Mouse (Mus musculus): Measurements from ENCODE around the gene Nr1d1. TPM values are rescaled to one million over a fixed set of nuclear protein-coding genes. Genes with fewer than 3 reads are reported as not detected.

The Nr1d1 gene
- polyA plus RNA-seq, 1 experiment from 2014 or later, result 0.79 TPM

- no peaks in the 10 kb centered on the region for H3K27me3 ChIP-seq
- no peak overlapping the region for H3K27ac ChIP-seq
- peaks cover 18% of the 10 kb centered on the region for H3K4me1 ChIP-seq (replicated peaks)
- no peak overlapping the region for H3K4me3 ChIP-seq (replicated peaks)
- no peaks in the 10 kb centered on the region for H3K9me3 ChIP-seq
- ATAC-seq (ENCODE audit: insufficient number of reproducible peaks, insufficient read depth, low FRiP score, low TSS enrichment, low read depth), result no peak
- WGBS, result 87% methylated on average over 4 of the region's 4 CpGs
- H3K4me2 ChIP-seq, result no peak overlapping the region
- peaks cover 75% of the 10 kb centered on the region for H3K36me3 ChIP-seq
- H3K9ac ChIP-seq (replicated peaks), result no peak overlapping the region
Observed at GRCm38 (mm10) chr11:98761939-98762338, 13.2 kb downstream of the Nr1d1 start.

GRCm38 (mm10) chr11:98756711-98757110, 18.4 kb downstream of the Nr1d1 start:
- 86% methylated on average over 12 of the region's 12 CpGs for WGBS

GRCm38 (mm10) chr11:98755726-98756380, 19.3 kb downstream of the Nr1d1 start:
- no peak for ATAC-seq (ENCODE audit: insufficient number of reproducible peaks, insufficient read depth, low FRiP score, low TSS enrichment, low read depth)
- H3K4me1 ChIP-seq (replicated peaks), result peaks cover 29% of the 10 kb centered on the region
- no peaks in the 10 kb centered on the region for H3K27me3 ChIP-seq
- H3K36me3 ChIP-seq, result peaks cover 58% of the 10 kb centered on the region
- H3K9ac ChIP-seq (replicated peaks), result no peak overlapping the region
- H3K4me3 ChIP-seq (replicated peaks), result no peak overlapping the region
- H3K4me2 ChIP-seq, result no peak overlapping the region
- no peak overlapping the region for H3K27ac ChIP-seq
- WGBS, result 93% methylated on average over 6 of the region's 6 CpGs
- H3K9me3 ChIP-seq, result no peaks in the 10 kb centered on the region

More at GRCm38 (mm10) chr11:98756711-98757110, 18.4 kb downstream of the Nr1d1 start:
- ATAC-seq (ENCODE audit: insufficient number of reproducible peaks, insufficient read depth, low FRiP score, low TSS enrichment, low read depth), result no peak
- Histone ChIP-seq H3K4me3 (replicated peaks) (no peak overlapping the region), H3K36me3 (peaks cover 67% of the 10 kb centered on the region), H3K4me2 (no peak overlapping the region), H3K27me3 (no peaks in the 10 kb centered on the region), H3K9ac (replicated peaks) (no peak overlapping the region), H3K27ac (no peak overlapping the region), H3K9me3 (no peaks in the 10 kb centered on the region), H3K4me1 (replicated peaks) (peaks cover 21% of the 10 kb centered on the region)

GRCm38 (mm10) chr11:98754621-98755181, 20.4 kb downstream of the Nr1d1 start:
- Histone ChIP-seq H3K36me3 (peaks cover 47% of the 10 kb centered on the region), H3K4me2 (no peak overlapping the region), H3K4me3 (replicated peaks) (no peak overlapping the region), H3K27ac (peak overlapping the region; percentile 59), H3K9ac (replicated peaks) (0 out of 2 replicates have a peak overlapping the region, but pooled peaks have one; percentile 18), H3K4me1 (replicated peaks) (peaks cover 41% of the 10 kb centered on the region), H3K27me3 (no peaks in the 10 kb centered on the region), H3K9me3 (no peaks in the 10 kb centered on the region)
- WGBS, result 23% methylated on average over 7 of the region's 7 CpGs
- peak; percentile 28 for ATAC-seq (ENCODE audit: insufficient number of reproducible peaks, insufficient read depth, low FRiP score, low TSS enrichment, low read depth)

- Histone ChIP-seq H3K9me3 (no peaks in the 10 kb centered on the region), H3K9ac (replicated peaks) (0 out of 2 replicates have a peak overlapping the region, but pooled peaks have one; percentile 18), H3K4me1 (replicated peaks) (peaks cover 46% of the 10 kb centered on the region), H3K27me3 (no peaks in the 10 kb centered on the region), H3K4me3 (replicated peaks) (no peak overlapping the region), H3K4me2 (no peak overlapping the region), H3K36me3 (peaks cover 47% of the 10 kb centered on the region), H3K27ac (peak overlapping the region; percentile 59)
- WGBS, result 75% methylated on average over 9 of the region's 9 CpGs
- ATAC-seq (ENCODE audit: insufficient number of reproducible peaks, insufficient read depth, low FRiP score, low TSS enrichment, low read depth), result 0 out of 2 replicates have a peak, but pooled peaks have one; percentile 26
Observed at GRCm38 (mm10) chr11:98754151-98754620, 20.9 kb downstream of the Nr1d1 start.

- Histone ChIP-seq H3K4me2 (no peak overlapping the region), H3K36me3 (peaks cover 39% of the 10 kb centered on the region), H3K4me3 (replicated peaks) (no peak overlapping the region), H3K27ac (0 out of 2 replicates have a peak overlapping the region, but pooled peaks have one; percentile 12), H3K9ac (replicated peaks) (no peak overlapping the region), H3K4me1 (replicated peaks) (peaks cover 55% of the 10 kb centered on the region), H3K9me3 (no peaks in the 10 kb centered on the region), H3K27me3 (no peaks in the 10 kb centered on the region)
- 84% methylated on average over 5 of the region's 5 CpGs for WGBS
- ATAC-seq (ENCODE audit: insufficient number of reproducible peaks, insufficient read depth, low FRiP score, low TSS enrichment, low read depth), result no peak
Observed at GRCm38 (mm10) chr11:98753264-98753663, 21.9 kb downstream of the Nr1d1 start.

GRCm38 (mm10) chr11:98752562-98753140, 22.5 kb downstream of the Nr1d1 start:
- Histone ChIP-seq H3K4me2 (no peak overlapping the region), H3K9me3 (no peaks in the 10 kb centered on the region), H3K27me3 (no peaks in the 10 kb centered on the region), H3K36me3 (peaks cover 37% of the 10 kb centered on the region), H3K4me3 (replicated peaks) (no peak overlapping the region), H3K27ac (no peak overlapping the region), H3K9ac (replicated peaks) (no peak overlapping the region), H3K4me1 (replicated peaks) (peaks cover 61% of the 10 kb centered on the region)
- ATAC-seq (ENCODE audit: insufficient number of reproducible peaks, insufficient read depth, low FRiP score, low TSS enrichment, low read depth), result no peak
- 85% methylated on average over 10 of the region's 10 CpGs for WGBS

GRCm38 (mm10) chr11:98751221-98751782, 23.8 kb downstream of the Nr1d1 start:
- H3K4me2 ChIP-seq, result peak overlapping the region; percentile 32; the same call in 1 of the 2 replicates
- H3K4me1 ChIP-seq (replicated peaks), result peaks cover 75% of the 10 kb centered on the region
- no peaks in the 10 kb centered on the region for H3K27me3 ChIP-seq
- H3K4me3 ChIP-seq (replicated peaks), result no peak overlapping the region
- no peaks in the 10 kb centered on the region for H3K9me3 ChIP-seq
- peak overlapping the region; percentile 80 for H3K27ac ChIP-seq
- H3K36me3 ChIP-seq, result peaks cover 26% of the 10 kb centered on the region; the same call in 1 of the 2 replicates
- ATAC-seq (ENCODE audit: insufficient number of reproducible peaks, insufficient read depth, low FRiP score, low TSS enrichment, low read depth), result no peak
- peak overlapping the region; percentile 40 for H3K9ac ChIP-seq (replicated peaks)
- 48% methylated on average over 6 of the region's 6 CpGs for WGBS

- Histone ChIP-seq H3K36me3 (peaks cover 19% of the 10 kb centered on the region; the same call in 1 of the 2 replicates), H3K4me1 (replicated peaks) (peaks cover 82% of the 10 kb centered on the region), H3K4me2 (peak overlapping the region; percentile 32), H3K9me3 (no peaks in the 10 kb centered on the region), H3K4me3 (replicated peaks) (no peak overlapping the region), H3K27me3 (no peaks in the 10 kb centered on the region), H3K9ac (replicated peaks) (0 out of 2 replicates have a peak overlapping the region, but pooled peaks have one; percentile 40), H3K27ac (peak overlapping the region; percentile 80)
- no peak for ATAC-seq (ENCODE audit: insufficient number of reproducible peaks, insufficient read depth, low FRiP score, low TSS enrichment, low read depth)
- 48% methylated on average over 17 of the region's 17 CpGs for WGBS
Observed at GRCm38 (mm10) chr11:98750351-98751201, 24.6 kb downstream of the Nr1d1 start.

GRCm38 (mm10) chr11:98749716-98750115, 25.4 kb downstream of the Nr1d1 start:
- WGBS, result 41% methylated on average over 5 of the region's 5 CpGs
- no peak for ATAC-seq (ENCODE audit: insufficient number of reproducible peaks, insufficient read depth, low FRiP score, low TSS enrichment, low read depth)
- H3K4me3 ChIP-seq (replicated peaks), result no peak overlapping the region
- no peaks in the 10 kb centered on the region for H3K9me3 ChIP-seq
- H3K27ac ChIP-seq, result peak overlapping the region; percentile 80
- peak overlapping the region; percentile 55; the same call in 1 of the 2 replicates for H3K4me2 ChIP-seq
- peaks cover 14% of the 10 kb centered on the region; the same call in 1 of the 2 replicates for H3K36me3 ChIP-seq
- H3K4me1 ChIP-seq (replicated peaks), result peaks cover 87% of the 10 kb centered on the region
- 0 out of 2 replicates have a peak overlapping the region, but pooled peaks have one; percentile 12 for H3K9ac ChIP-seq (replicated peaks)
- no peaks in the 10 kb centered on the region for H3K27me3 ChIP-seq

Data from limb, embryonic 12.5 days (tissue).